Mouse (Mus musculus) lung, embryonic 14.5 days (tissue): ENCODE measurements around the gene Klhdc4. TPM values are rescaled to one million over a fixed set of nuclear protein-coding genes. Genes with fewer than 3 reads are reported as not detected.

ENCODE experiments used
- ATAC-seq: fragments of 200-750 bp; cut with Nextera tagmentation; 2 replicates; pipeline ENCODE4 v1.8.0; 2017; ENCODE audit warnings: mild to moderate bottlenecking, moderate TSS enrichment, moderate library complexity; ENCODE audit not compliant: insufficient read depth
- DNase-seq: peaks from one replicate; pipeline ENCODE4 v3.0.0-alpha.2; 2015
- H3K27ac ChIP-seq: fragments of 300-500 bp; sonication (generic); 2 replicates; pipeline ENCODE4 v1.5.1; 2014; ENCODE audit warnings: low read depth, mild to moderate bottlenecking, moderate library complexity
- H3K27me3 ChIP-seq: fragments of 300-500 bp; sonication (generic); 2 replicates; pipeline ENCODE4 v1.6.1; 2014; ENCODE audit warnings: low read length, control low read depth; ENCODE audit not compliant: insufficient read depth
- H3K36me3 ChIP-seq: fragments of 300-500 bp; sonication (generic); 2 replicates; pipeline ENCODE4 v1.6.1; 2014; ENCODE audit warnings: control low read depth; ENCODE audit not compliant: insufficient read depth
- H3K4me1 ChIP-seq: fragments of 300-500 bp; sonication (generic); 2 replicates; pipeline ENCODE4 v1.6.1; 2014; ENCODE audit warnings: antibody characterized with exemption, control low read depth; ENCODE audit not compliant: insufficient read depth
- H3K4me2 ChIP-seq: fragments of 300-500 bp; sonication (generic); 2 replicates; pipeline ENCODE4 v1.6.1; 2014; ENCODE audit warnings: mild to moderate bottlenecking
- H3K4me3 ChIP-seq: fragments of 300-500 bp; sonication (generic); 2 replicates; pipeline ENCODE4 v1.5.1; 2014; ENCODE audit warnings: low read depth, low read length
- H3K9ac ChIP-seq: fragments of 300-500 bp; sonication (generic); 2 replicates; pipeline ENCODE4 v1.6.1; 2014
- H3K9me3 ChIP-seq: fragments of 300-500 bp; sonication (generic); 2 replicates; pipeline ENCODE4 v1.6.1; 2016; ENCODE audit warnings: low read depth, low read length, control low read depth
- CTCF ChIP-seq: IDR thresholded peaks from 2 replicates; pipeline ENCODE4 v1.5.1; 2016; ENCODE audit warnings: antibody characterized with exemption, low read depth
- WGBS: fragments of 180-500 bp; shearing (Covaris S2); extraction: QIAGEN DNeasy Blood & Tissue Kit; methylation state at CpG from one replicate; pipeline ENCODE4 v1.1.7; 2014; 5-methylcytosine and 5-hydroxymethylcytosine counted together
- polyA plus RNA-seq: library from polyadenylated mRNA; unstranded; fragments of >200 nt; fragmentation: Nextera tagmentation; extraction: Ambion mirVana; gene quantifications from 2 replicates; pipeline ENCODE4 v1.2.1, GENCODE M21; 2014

The Klhdc4 gene
- polyA plus RNA-seq, 1 experiment from 2014 or later: 47.7 TPM

DNA sequence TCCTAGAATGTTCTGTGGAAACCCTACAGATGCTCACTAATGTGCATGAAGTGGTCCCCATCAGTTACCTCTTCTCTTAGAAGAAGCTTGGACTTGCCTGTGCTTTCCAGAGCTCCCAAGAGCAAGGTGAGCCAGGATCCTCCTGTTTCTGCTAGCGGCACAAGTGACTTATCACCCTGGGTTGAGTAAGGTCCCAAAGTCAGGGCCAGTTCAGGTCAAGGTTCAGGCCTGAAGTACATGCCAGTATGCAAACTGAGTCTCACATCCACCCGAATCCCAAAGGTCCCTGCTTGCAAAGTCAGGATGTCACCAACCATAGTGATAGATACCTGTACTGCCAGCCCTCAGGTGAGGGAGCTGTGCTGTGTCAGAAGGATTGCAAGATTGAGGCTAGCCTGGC lies 40.8 kb upstream of the Klhdc4 start:
- H3K27ac ChIP-seq: no peak overlapping the region
- H3K27me3 ChIP-seq: no peaks in the 10 kb centered on the region
- H3K4me1 ChIP-seq: peaks cover 9% of the 10 kb centered on the region
- ATAC-seq (no peak), DNase-seq (no peak)
- WGBS: 86% methylated on average over 2 of the region's 2 CpGs
- H3K4me2 ChIP-seq: no peak overlapping the region
- no peak overlapping the region for H3K4me3 ChIP-seq
- no peak overlapping the region for H3K9ac ChIP-seq
- H3K36me3 ChIP-seq: no peaks in the 10 kb centered on the region
- no peak for TF ChIP-seq CTCF
- no peaks in the 10 kb centered on the region for H3K9me3 ChIP-seq

DNA sequence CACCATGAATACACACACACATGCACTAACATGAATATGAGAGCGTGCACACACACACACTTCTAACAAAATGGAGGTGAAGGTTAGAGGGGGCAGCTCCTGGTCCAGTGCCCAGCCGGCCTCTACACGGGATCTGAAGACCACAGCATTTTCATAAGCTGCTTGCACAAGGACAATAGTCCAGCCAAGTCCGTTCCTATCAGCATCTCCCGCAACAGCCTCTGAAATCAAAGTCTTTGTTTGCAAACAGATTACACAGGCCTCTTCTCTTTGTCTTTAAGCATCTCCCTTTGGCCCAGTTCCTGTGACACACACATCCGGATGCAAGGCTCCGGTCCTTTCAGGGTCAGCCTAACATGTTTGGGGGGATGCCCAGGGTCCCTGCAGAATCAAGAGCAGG lies 39.5 kb upstream of the Klhdc4 start:
- no peaks in the 10 kb centered on the region for H3K36me3 ChIP-seq
- no peak overlapping the region for H3K4me2 ChIP-seq
- no peak for DNase-seq
- peaks cover 9% of the 10 kb centered on the region for H3K4me1 ChIP-seq
- 82% methylated on average over 7 of the region's 7 CpGs for WGBS
- no peak for TF ChIP-seq CTCF
- no peaks in the 10 kb centered on the region for H3K27me3 ChIP-seq
- no peak for ATAC-seq
- H3K27ac ChIP-seq: no peak overlapping the region
- H3K4me3 ChIP-seq: no peak overlapping the region
- no peak overlapping the region for H3K9ac ChIP-seq
- no peaks in the 10 kb centered on the region for H3K9me3 ChIP-seq

DNA sequence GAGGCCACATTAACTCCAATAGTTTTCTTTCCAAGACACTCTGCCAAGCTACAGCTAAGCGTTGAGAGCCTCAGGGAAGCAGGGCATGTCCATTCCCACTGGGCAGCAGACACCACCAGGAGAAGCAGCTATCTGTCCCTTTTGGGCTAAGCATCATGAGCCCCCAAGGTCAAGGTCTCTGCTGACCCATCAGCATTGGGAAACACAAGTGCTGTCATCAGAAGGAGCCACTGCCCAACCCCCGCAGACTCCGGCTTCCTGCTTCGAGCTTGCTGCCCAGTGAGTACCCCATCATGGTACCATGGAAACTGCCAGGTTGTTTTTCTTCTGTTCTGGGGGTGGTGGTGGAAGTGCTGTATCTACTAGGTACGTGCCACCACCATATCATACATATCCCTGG lies 38.8 kb upstream of the Klhdc4 start:
- TF ChIP-seq CTCF: no peak
- Histone ChIP-seq H3K36me3 (no peaks in the 10 kb centered on the region), H3K9ac (no peak overlapping the region), H3K4me1 (peaks cover 9% of the 10 kb centered on the region), H3K4me3 (no peak overlapping the region), H3K9me3 (no peaks in the 10 kb centered on the region), H3K4me2 (no peak overlapping the region), H3K27me3 (no peaks in the 10 kb centered on the region), H3K27ac (no peak overlapping the region)
- 86% methylated on average over 5 of the region's 5 CpGs for WGBS
- ATAC-seq (no peak), DNase-seq (no peak)

GRCm38 (mm10) chr8:121865356-121865755 lies 36.0 kb upstream of the Klhdc4 start:
- DNase-seq: no peak
- 47% methylated on average over 8 of the region's 8 CpGs for WGBS
- TF ChIP-seq CTCF: no peak

GRCm38 (mm10) chr8:121861806-121862548 lies 32.6 kb upstream of the Klhdc4 start:
- no peak overlapping the region for H3K4me3 ChIP-seq
- H3K27me3 ChIP-seq: no peaks in the 10 kb centered on the region
- no peaks in the 10 kb centered on the region for H3K9me3 ChIP-seq
- no peak for ATAC-seq
- no peak for TF ChIP-seq CTCF
- no peak overlapping the region for H3K4me2 ChIP-seq
- DNase-seq: no peak
- no peak overlapping the region for H3K27ac ChIP-seq
- H3K4me1 ChIP-seq: no peaks in the 10 kb centered on the region
- 68% methylated on average over 10 of the region's 12 CpGs for WGBS
- H3K9ac ChIP-seq: no peak overlapping the region
- H3K36me3 ChIP-seq: no peaks in the 10 kb centered on the region

More at GRCm38 (mm10) chr8:121865356-121865755, 36.0 kb upstream of the Klhdc4 start:
- Histone ChIP-seq H3K27me3 (no peaks in the 10 kb centered on the region), H3K4me3 (no peak overlapping the region), H3K36me3 (no peaks in the 10 kb centered on the region), H3K4me1 (no peaks in the 10 kb centered on the region), H3K9me3 (no peaks in the 10 kb centered on the region), H3K9ac (no peak overlapping the region), H3K4me2 (no peak overlapping the region), H3K27ac (no peak overlapping the region)
- ATAC-seq: no peak

DNA sequence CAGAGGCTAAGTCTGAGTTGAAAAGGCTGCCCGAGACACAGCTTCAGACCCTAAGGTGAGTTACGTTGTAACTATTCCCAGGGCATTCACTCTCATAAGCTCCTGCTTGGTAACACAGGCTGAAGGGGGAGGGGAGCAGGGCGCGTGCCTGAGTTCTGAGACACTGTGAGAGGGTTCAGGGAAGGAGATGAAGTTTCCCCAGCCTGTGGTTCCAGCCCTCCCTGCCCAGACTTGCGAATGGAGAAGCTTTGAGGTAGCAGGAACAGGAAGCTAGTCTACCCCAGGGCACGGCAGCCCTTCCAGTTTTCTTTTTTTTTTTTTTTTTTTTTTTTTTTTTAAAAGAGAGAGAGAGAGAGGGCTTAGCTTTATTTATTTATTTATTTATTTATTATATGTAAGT lies 31.9 kb upstream of the Klhdc4 start:
- no peaks in the 10 kb centered on the region for H3K36me3 ChIP-seq
- H3K4me1 ChIP-seq: no peaks in the 10 kb centered on the region
- H3K9ac ChIP-seq: no peak overlapping the region
- H3K27me3 ChIP-seq: no peaks in the 10 kb centered on the region
- no peak for ATAC-seq
- no peak for TF ChIP-seq CTCF
- H3K4me3 ChIP-seq: no peak overlapping the region
- H3K9me3 ChIP-seq: no peaks in the 10 kb centered on the region
- H3K27ac ChIP-seq: no peak overlapping the region
- 51% methylated on average over 6 of the region's 6 CpGs for WGBS
- DNase-seq: no peak
- H3K4me2 ChIP-seq: no peak overlapping the region

- no peak overlapping the region for H3K9ac ChIP-seq
- no peak for ATAC-seq
These were observed 28.4 kb upstream of the Klhdc4 start for GRCm38 (mm10) chr8:121857747-121858146.

More at GRCm38 (mm10) chr8:121857747-121858146, 28.4 kb upstream of the Klhdc4 start:
- TF ChIP-seq CTCF: no peak
- no peak overlapping the region for H3K4me2 ChIP-seq
- DNase-seq: no peak
- no peaks in the 10 kb centered on the region for H3K9me3 ChIP-seq
- no peaks in the 10 kb centered on the region for H3K27me3 ChIP-seq
- WGBS: 54% methylated on average over 2 of the region's 2 CpGs
- H3K4me1 ChIP-seq: no peaks in the 10 kb centered on the region
- no peak overlapping the region for H3K4me3 ChIP-seq
- no peak overlapping the region for H3K27ac ChIP-seq
- H3K36me3 ChIP-seq: no peaks in the 10 kb centered on the region
